Mouse (Mus musculus) MEL (cell line): ENCODE results near the gene Ptpra. TPM values are rescaled to one million over a fixed set of nuclear protein-coding genes. Genes with fewer than 3 reads are reported as not detected.

Experiments
- DNase-seq: peaks from one replicate; pipeline ENCODE4 v3.0.0; 2011; ENCODE audit warnings: low read depth, low spot score
- H3K27ac ChIP-seq: 2 replicates; pipeline ENCODE4 v1.5.1; 2012; ENCODE audit warnings: low read depth, mild to moderate bottlenecking, control low read depth, low read length, moderate library complexity; ENCODE audit not compliant: control insufficient read depth
- H3K27me3 ChIP-seq, 2 experiments: fragments of 150-350 bp in 1 of 2; sonication (generic) in 1 of 2; 2 replicates each; pipeline ENCODE4 v1.6.1; 2012; ENCODE audit warnings: low read length in 2 of 2, mild to moderate bottlenecking in 2 of 2, improper control_type of control experiment in 1 of 2, moderate library complexity in 1 of 2; ENCODE audit not compliant: insufficient read depth in 2 of 2, control insufficient read depth in 1 of 2
- H3K36me3 ChIP-seq, 2 experiments: 2 replicates each; pipeline ENCODE4 v1.6.1; 2012 to 2014; ENCODE audit warnings: low read length in 2 of 2, improper control_type of control experiment in 1 of 2, inconsistent platforms in 1 of 2, mild to moderate bottlenecking in 1 of 2; ENCODE audit not compliant: insufficient read depth in 2 of 2, control insufficient read depth in 1 of 2
- H3K4me1 ChIP-seq, 2 experiments: fragments of 150-350 bp in 1 of 2; sonication (generic) in 1 of 2; 2 replicates each; pipeline ENCODE4 v1.6.1; 2012; ENCODE audit warnings: low read length in 2 of 2, improper control_type of control experiment in 1 of 2, mild to moderate bottlenecking in 1 of 2; ENCODE audit not compliant: insufficient read depth in 2 of 2, control insufficient read depth in 1 of 2
- H3K4me3 ChIP-seq, 2 experiments: fragments of 150-350 bp in 1 of 2; sonication (generic) in 1 of 2; 2 replicates each; pipeline ENCODE4 v1.5.1; 2012; ENCODE audit warnings: low read depth in 2 of 2, low read length in 2 of 2, mild to moderate bottlenecking in 2 of 2, moderate library complexity in 2 of 2, control low read depth in 1 of 2, improper control_type of control experiment in 1 of 2; ENCODE audit not compliant: control insufficient read depth in 1 of 2, insufficient read depth in 1 of 2
- H3K79me2 ChIP-seq: 2 replicates; pipeline ENCODE4 v1.6.1; 2012; ENCODE audit warnings: mild to moderate bottlenecking, low read length, moderate library complexity; ENCODE audit not compliant: control insufficient read depth, poor library complexity, insufficient read depth
- H3K9ac ChIP-seq: 2 replicates; pipeline ENCODE4 v1.6.1; 2012; ENCODE audit warnings: low read depth, mild to moderate bottlenecking, control low read depth, low read length, moderate library complexity; ENCODE audit not compliant: control insufficient read depth, poor library complexity, severe bottlenecking
- H3K9me3 ChIP-seq: fragments of 150-350 bp; sonication (generic); replicated peaks from 2 replicates; pipeline ENCODE4 v1.6.1; 2012; ENCODE audit warnings: mild to moderate bottlenecking, low read length, improper control_type of control experiment, moderate library complexity; ENCODE audit not compliant: insufficient read depth
- BHLHE40 ChIP-seq: IDR thresholded peaks from 2 replicates; pipeline ENCODE4 v1.6.1; 2012; ENCODE audit warnings: low read depth, mild to moderate bottlenecking, inconsistent platforms, low read length, improper control_type of control experiment, borderline replicate concordance
- CTCF ChIP-seq, 3 experiments: IDR thresholded peaks in 2 of 3; conservative IDR thresholded peaks in 1 of 3; 2 replicates each; pipeline ENCODE4 v1.5.1; 2011 to 2012; ENCODE audit warnings: low read length in 3 of 3, low read depth in 2 of 3, mild to moderate bottlenecking in 2 of 3, improper control_type of control experiment in 1 of 3, inconsistent platforms in 1 of 3, mixed read lengths in 1 of 3, moderate library complexity in 1 of 3; ENCODE audit not compliant: control insufficient read depth in 1 of 3, insufficient read depth in 1 of 3, poor library complexity in 1 of 3, severe bottlenecking in 1 of 3
- EP300 ChIP-seq, 2 experiments: IDR thresholded peaks; 2 replicates each; pipeline ENCODE4 v1.6.1; 2011; ENCODE audit warnings: improper control_type of control experiment in 2 of 2, low read length in 2 of 2, low read depth in 1 of 2, mild to moderate bottlenecking in 1 of 2
- GABPA ChIP-seq: IDR thresholded peaks from 2 replicates; pipeline ENCODE4 v1.6.1; 2012; ENCODE audit warnings: low read depth, mild to moderate bottlenecking, inconsistent platforms, low read length, improper control_type of control experiment, moderate library complexity
- GATA1 ChIP-seq: IDR thresholded peaks from 2 replicates; pipeline ENCODE4 v1.6.1; 2011; ENCODE audit warnings: low read depth, low read length, improper control_type of control experiment
- MAFK ChIP-seq: IDR thresholded peaks from 2 replicates; pipeline ENCODE4 v1.6.1; 2011; ENCODE audit warnings: low read depth, mild to moderate bottlenecking, low read length, improper control_type of control experiment, borderline replicate concordance
- MAX ChIP-seq: IDR thresholded peaks from 2 replicates; pipeline ENCODE4 v1.6.1; 2011; ENCODE audit warnings: low read length, improper control_type of control experiment
- MEF2A ChIP-seq: IDR thresholded peaks from 2 replicates; pipeline ENCODE4 v1.6.1; 2014; ENCODE audit warnings: low read depth, mild to moderate bottlenecking, inconsistent platforms, low read length, improper control_type of control experiment; ENCODE audit not compliant: poor library complexity, insufficient replicate concordance, severe bottlenecking; ENCODE audit errors: extremely low read depth
- MYB ChIP-seq: IDR thresholded peaks from 2 replicates; pipeline ENCODE4 v1.6.1; 2011; ENCODE audit warnings: mild to moderate bottlenecking, low read depth, low read length, improper control_type of control experiment
- NRF1 ChIP-seq: IDR thresholded peaks from 2 replicates; pipeline ENCODE4 v1.6.1; 2014; ENCODE audit warnings: low read depth, mild to moderate bottlenecking, inconsistent platforms, low read length, improper control_type of control experiment, moderate library complexity; ENCODE audit not compliant: poor library complexity, insufficient read depth, severe bottlenecking
- POLR2AphosphoS2 ChIP-seq: IDR thresholded peaks from 2 replicates; pipeline ENCODE4 v1.6.1; 2011; ENCODE audit warnings: low read length, improper control_type of control experiment
- SIN3A ChIP-seq: IDR thresholded peaks from 2 replicates; pipeline ENCODE4 v1.6.1; 2012; ENCODE audit warnings: low read length, improper control_type of control experiment, inconsistent platforms
- UBTF ChIP-seq: IDR thresholded peaks from 2 replicates; pipeline ENCODE4 v1.6.1; 2012; ENCODE audit warnings: low read depth, mild to moderate bottlenecking, inconsistent platforms, low read length, improper control_type of control experiment, moderate library complexity, borderline replicate concordance; ENCODE audit not compliant: insufficient read depth
- USF1 ChIP-seq: IDR thresholded peaks from 2 replicates; pipeline ENCODE4 v1.6.1; 2014; ENCODE audit warnings: low read depth, mild to moderate bottlenecking, inconsistent platforms, low read length, improper control_type of control experiment, moderate library complexity
- ZKSCAN1 ChIP-seq: IDR thresholded peaks from 2 replicates; pipeline ENCODE4 v1.6.1; 2012; ENCODE audit warnings: low read depth, mild to moderate bottlenecking, inconsistent platforms, low read length, improper control_type of control experiment, moderate library complexity
- ZNF384 ChIP-seq: IDR thresholded peaks from 2 replicates; pipeline ENCODE4 v1.6.1; 2012; ENCODE audit warnings: low read depth, mild to moderate bottlenecking, inconsistent platforms, low read length, improper control_type of control experiment
- polyA plus RNA-seq, 2 experiments: library from polyadenylated mRNA; stranded (reverse) in 1 of 2; unstranded in 1 of 2; fragments of >175 nt in 1 of 2; fragments of >200 nt in 1 of 2; gene quantifications; 2 replicates each; pipeline versions ENCODE4 v1.2.1 to v1.2.4; 2012; ENCODE audit warnings: low replicate concordance in 2 of 2, low read depth in 1 of 2; ENCODE audit not compliant: insufficient read length in 2 of 2, insufficient read depth in 1 of 2, missing spikeins in 1 of 2
- total RNA-seq: library from RNA; depleted of rRNA; stranded (reverse); fragments of 300-350 nt; gene quantifications from 2 replicates; pipeline ENCODE4 v1.2.3, GENCODE M21; 2012

Ptpra gene
- total and polyA plus RNA-seq, 3 experiments = 28.1 to 68.3 TPM; not detected in 1

DNA sequence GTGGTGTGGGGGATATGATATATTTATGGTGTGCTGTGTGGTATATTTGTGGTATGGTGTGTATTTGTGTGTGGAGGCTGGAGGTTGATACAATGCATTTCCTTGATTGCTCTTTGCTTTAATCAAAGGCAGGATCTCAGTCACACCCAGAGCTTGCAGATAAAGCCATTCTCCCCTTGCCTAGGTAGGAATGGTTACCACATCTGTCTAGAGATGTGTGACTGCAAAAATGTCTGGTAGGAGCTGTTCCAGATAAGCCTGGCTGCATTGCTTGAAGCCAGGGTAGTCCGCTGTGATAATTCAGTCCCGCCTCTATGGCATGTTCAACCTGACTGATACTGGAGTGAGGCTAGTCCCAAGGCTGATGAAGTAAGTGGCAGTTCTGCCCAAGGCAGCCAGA lies 19.9 kb downstream of the Ptpra start (continued):
- TF ChIP-seq GABPA (no peak), MYB (peak; percentile 54; the same call in 1 of the 2 replicates), MAFK (peak; percentile 70; the same call in 1 of the 2 replicates), ZKSCAN1 (0 out of 2 replicates have a peak, but pooled peaks have one; percentile 11), BHLHE40 (peak; percentile 90), USF1 (no peak)

DNA sequence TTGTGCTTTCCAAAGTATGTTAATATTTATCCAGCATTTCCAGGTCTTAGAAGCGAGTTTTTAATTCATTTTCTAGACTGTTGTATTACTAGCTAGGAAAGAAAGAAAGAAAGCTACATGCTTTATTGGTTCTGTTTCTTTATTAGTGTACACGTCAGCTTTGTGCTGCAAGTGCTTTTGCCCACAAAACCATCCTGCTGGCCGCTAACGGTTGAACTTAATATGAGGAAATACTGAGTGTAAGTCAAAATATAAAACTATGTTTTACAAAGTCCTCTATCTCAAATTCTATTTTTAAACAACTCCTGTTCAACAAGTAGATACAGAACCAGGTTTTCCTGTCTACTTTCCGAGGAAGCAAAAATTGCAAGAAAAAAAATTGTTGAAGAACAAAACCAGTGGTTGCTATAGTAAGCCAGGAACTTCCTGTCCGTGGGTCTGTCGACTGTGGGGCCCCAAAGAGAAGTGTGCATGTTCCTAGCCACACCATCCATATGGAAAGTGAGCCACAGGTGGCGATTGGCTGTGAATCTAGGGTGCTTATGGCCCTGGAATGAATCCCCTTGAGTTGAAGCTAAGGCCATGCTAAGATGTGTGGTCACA lies 22.9 kb downstream of the Ptpra start:
- no peak for TF ChIP-seq MAFK
- TF ChIP-seq NRF1 = no peak
- TF ChIP-seq MEF2A = peak; percentile 16; the same call in 1 of the 2 replicates
- TF ChIP-seq EP300 (IDR thresholded peaks at IDR 0.05; ENCODE audit: low read depth in 1 of 2, low read length in 2 of 2) = 0 out of 4 replicates have a peak, but pooled peaks of 1 of the 2 experiments have one; percentile 5
- TF ChIP-seq GATA1 = no peak
- TF ChIP-seq CTCF (IDR thresholded peaks at IDR 0.05 in 2 of 3, conservative IDR thresholded peaks at IDR 0.05 in 1 of 3; ENCODE audit: control insufficient read depth in 1 of 3, insufficient read depth in 1 of 3, low read depth in 2 of 3, low read length in 3 of 3, poor library complexity in 1 of 3, severe bottlenecking in 1 of 3) = no peak
- TF ChIP-seq MAX = no peak
- peak; percentile 30; the same call in 1 of the 2 replicates for TF ChIP-seq MYB
- TF ChIP-seq POLR2AphosphoS2 = no peak
- TF ChIP-seq BHLHE40 = no peak
- peak; percentile 70 for TF ChIP-seq ZNF384
- peak; percentile 45; the same call in 1 of the 2 replicates for TF ChIP-seq SIN3A
- no peak for TF ChIP-seq UBTF
- H3K79me2 ChIP-seq = peaks cover 21% of the 10 kb centered on the region
- peak overlapping the region; percentile 18 to 44; a peak in 3 of 4 replicates for H3K4me3 ChIP-seq
- DNase-seq = peak; percentile 52
- H3K9me3 ChIP-seq = no peaks in the 10 kb centered on the region
- peaks cover 2 to 38% of the 10 kb centered on the region in 2 experiments; a peak in 3 of 4 replicates for H3K36me3 ChIP-seq
- peak overlapping the region; percentile 54 for H3K27ac ChIP-seq
- H3K9ac ChIP-seq = peak overlapping the region; percentile 27
- no peaks in the 10 kb centered on the region for H3K27me3 ChIP-seq
- peaks cover 14 to 30% of the 10 kb centered on the region in 2 experiments for H3K4me1 ChIP-seq
